Mouse (Mus musculus): ENCODE results near the gene Acaca. TPM values are rescaled to one million over a fixed set of nuclear protein-coding genes. Genes with fewer than 3 reads are reported as not detected.

Acaca gene
- polyA plus RNA-seq, 1 experiment from 2014 or later = 12.0 TPM

DNA sequence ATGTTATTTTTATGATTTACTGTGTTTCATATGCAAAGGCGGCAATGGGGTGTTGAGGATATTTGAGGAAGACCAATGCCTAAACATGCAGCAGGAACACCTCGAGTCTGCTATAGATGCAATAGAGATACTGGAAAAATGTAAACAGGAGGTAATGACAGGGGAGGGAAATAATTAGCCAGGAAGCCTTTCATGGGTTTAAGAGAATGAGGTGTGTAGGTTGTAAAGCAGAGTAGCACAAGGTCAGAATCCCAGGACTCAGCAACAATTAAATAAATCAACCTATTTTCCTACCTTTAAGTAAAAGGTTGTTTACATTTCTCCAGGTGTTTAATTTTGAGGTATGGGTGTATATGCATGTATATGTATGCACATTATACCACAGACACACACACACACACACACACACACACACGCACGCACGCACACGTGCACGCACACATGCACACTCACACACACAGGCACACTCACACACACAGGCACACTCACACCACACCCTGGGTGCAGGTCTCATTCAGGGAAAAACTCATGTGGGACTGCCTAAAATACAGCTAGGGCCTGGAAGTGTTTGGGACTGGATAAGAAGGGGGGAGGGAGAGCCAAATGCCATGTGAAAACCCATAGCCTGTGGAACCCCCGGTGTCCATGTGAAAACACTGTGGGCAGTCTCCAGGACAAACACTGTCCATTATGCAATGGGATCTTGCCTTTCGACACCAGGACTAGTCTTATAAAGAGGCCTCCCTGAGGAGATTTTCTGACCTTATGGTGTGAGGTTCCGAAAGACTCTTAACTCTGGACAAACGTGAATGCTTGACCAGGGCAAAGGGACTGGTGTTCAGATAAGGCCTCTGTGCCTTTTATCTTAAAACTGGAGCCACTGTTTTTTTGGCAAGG lies 43.3 kb downstream of the Acaca start:
- H3K27ac ChIP-seq (ENCODE audit: low read length) = no peak overlapping the region
- ATAC-seq (ENCODE audit: low FRiP score, low TSS enrichment) = no peak
- no peaks in the 10 kb centered on the region for H3K27me3 ChIP-seq (ENCODE audit: insufficient read depth, low read length)
- no peak overlapping the region for H3K4me2 ChIP-seq (replicated peaks; ENCODE audit: low read depth, low read length)
- H3K36me3 ChIP-seq (ENCODE audit: insufficient read depth, low read length) = no peaks in the 10 kb centered on the region
- no peak overlapping the region for H3K9ac ChIP-seq (replicated peaks; ENCODE audit: low read length)
- H3K9me3 ChIP-seq (ENCODE audit: low read length) = no peaks in the 10 kb centered on the region
- H3K4me3 ChIP-seq (ENCODE audit: low read length) = no peak overlapping the region
- 76% methylated on average over 11 of the region's 11 CpGs for WGBS
- H3K4me1 ChIP-seq (ENCODE audit: insufficient read depth, low read length) = no peaks in the 10 kb centered on the region

DNA sequence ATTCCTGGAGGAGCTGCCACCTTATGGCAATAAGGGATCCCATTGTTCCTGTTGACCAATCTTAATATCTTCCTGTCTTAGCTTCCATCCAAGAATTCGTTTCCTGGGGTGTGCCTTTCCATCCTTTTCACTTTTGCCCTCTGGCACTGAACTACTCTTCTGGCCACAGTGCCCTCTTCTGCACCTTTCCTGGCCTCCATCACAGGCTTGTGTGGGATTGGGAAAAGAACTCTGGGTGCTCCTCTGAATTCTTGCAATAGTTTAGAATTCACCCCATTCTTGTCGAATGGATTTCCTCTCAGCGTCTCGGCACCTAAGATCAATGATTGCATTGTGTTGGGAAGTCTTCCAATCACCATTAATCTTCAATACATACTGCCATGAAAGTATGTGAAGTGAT lies 49.1 kb downstream of the Acaca start:
- no peak for ATAC-seq (ENCODE audit: low FRiP score, low TSS enrichment)
- H3K27me3 ChIP-seq (ENCODE audit: insufficient read depth, low read length) = no peaks in the 10 kb centered on the region
- no peak overlapping the region for H3K9ac ChIP-seq (replicated peaks; ENCODE audit: low read length)
- H3K9me3 ChIP-seq (ENCODE audit: low read length) = no peaks in the 10 kb centered on the region
- no peak overlapping the region; the same call in 1 of the 2 replicates for H3K27ac ChIP-seq (ENCODE audit: low read length)
- no peaks in the 10 kb centered on the region for H3K36me3 ChIP-seq (ENCODE audit: insufficient read depth, low read length)
- 34% methylated on average over 4 of the region's 4 CpGs for WGBS
- H3K4me2 ChIP-seq (replicated peaks; ENCODE audit: low read depth, low read length) = peak overlapping the region; percentile 87
- peak overlapping the region; percentile 87 for H3K4me3 ChIP-seq (ENCODE audit: low read length)
- peaks cover 16% of the 10 kb centered on the region for H3K4me1 ChIP-seq (ENCODE audit: insufficient read depth, low read length)

DNA sequence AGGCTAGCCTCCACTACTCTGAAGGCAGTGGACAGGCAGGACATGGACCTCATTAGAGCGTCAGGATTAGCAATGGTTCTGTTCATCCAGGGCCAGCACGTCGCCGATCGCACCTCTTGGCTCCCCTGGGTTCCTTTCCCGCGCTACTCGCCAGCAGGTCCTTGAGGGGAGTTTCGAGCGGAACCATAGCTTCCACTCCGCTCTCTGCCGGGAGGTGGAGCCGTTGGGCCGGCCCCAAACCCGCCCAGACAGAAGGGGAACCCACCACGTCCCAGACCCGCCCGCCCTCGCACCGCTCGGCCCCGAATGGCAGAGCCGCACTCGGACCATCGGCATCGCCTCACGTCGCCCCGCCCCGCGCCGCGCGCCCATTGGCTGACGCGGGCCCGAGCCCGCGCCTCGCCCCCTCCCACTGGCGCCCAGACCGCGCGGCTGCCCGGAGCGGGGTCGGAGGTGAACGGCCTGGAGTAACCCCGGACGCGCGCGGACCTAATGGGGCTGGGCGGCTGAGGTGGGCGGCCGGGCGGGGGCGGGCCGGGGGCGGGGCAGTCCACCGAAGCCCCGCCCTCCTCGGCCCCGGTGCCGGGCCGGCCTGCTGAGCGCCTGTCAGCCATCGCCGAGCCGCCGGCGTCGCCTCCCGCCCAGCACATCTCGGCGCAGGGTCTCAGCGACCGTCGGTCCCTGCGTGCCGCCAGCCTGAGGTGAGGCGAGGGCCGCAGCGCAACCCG lies 49.9 kb downstream of the Acaca start:
- H3K27me3 ChIP-seq (ENCODE audit: insufficient read depth, low read length) = no peaks in the 10 kb centered on the region
- no peaks in the 10 kb centered on the region for H3K36me3 ChIP-seq (ENCODE audit: insufficient read depth, low read length)
- peak overlapping the region; percentile 87 for H3K4me2 ChIP-seq (replicated peaks; ENCODE audit: low read depth, low read length)
- no peaks in the 10 kb centered on the region for H3K9me3 ChIP-seq (ENCODE audit: low read length)
- peak overlapping the region; percentile 87 for H3K4me3 ChIP-seq (ENCODE audit: low read length)
- H3K9ac ChIP-seq (replicated peaks; ENCODE audit: low read length) = peak overlapping the region; percentile 83
- WGBS = under 1% methylated on average over 51 of the region's 85 CpGs
- H3K4me1 ChIP-seq (ENCODE audit: insufficient read depth, low read length) = peaks cover 16% of the 10 kb centered on the region
- peak; percentile 99 for ATAC-seq (ENCODE audit: low FRiP score, low TSS enrichment)
- peak overlapping the region; percentile 94 for H3K27ac ChIP-seq (ENCODE audit: low read length)

DNA sequence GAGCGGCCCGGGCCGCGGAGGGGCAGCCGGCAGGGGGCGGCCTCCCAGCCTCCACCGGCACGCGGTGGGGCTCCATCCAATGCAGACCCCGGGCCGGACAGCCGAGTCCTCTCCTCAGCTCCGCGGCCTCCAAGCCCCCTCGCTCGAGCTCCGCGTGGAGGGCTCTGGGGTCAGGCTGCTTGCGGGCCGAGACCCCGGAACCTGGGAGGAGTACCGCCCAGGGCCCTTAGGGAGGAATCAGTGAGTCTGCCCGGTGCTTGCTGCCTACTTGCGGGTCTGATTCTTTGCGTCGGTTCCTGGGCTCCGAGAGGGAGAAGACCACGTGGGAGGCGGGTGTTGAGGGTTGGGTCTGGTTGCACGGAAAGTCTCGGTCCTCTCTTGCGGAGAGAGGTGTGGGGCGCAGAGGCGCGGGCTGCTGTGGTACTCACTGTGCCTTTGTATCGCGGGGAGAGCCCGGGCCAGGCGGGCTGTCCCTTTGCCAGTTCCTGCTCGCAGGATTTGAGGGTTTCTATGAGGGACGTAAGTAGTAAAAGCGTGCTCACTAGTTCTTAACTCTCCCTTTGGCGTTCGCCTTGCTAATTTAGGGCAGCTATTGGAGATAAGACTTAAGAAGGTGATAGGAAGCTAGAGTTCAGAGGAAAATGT lies 50.6 kb downstream of the Acaca start:
- Histone ChIP-seq H3K9me3 (ENCODE audit: low read length) (no peaks in the 10 kb centered on the region), H3K36me3 (ENCODE audit: insufficient read depth, low read length) (no peaks in the 10 kb centered on the region), H3K27me3 (ENCODE audit: insufficient read depth, low read length) (no peaks in the 10 kb centered on the region), H3K4me2 (replicated peaks; ENCODE audit: low read depth, low read length) (peak overlapping the region; percentile 87), H3K9ac (replicated peaks; ENCODE audit: low read length) (peak overlapping the region; percentile 83), H3K4me1 (ENCODE audit: insufficient read depth, low read length) (peaks cover 16% of the 10 kb centered on the region), H3K4me3 (ENCODE audit: low read length) (peak overlapping the region; percentile 87), H3K27ac (ENCODE audit: low read length) (peak overlapping the region; percentile 94)
- peak; percentile 40 for ATAC-seq (ENCODE audit: low FRiP score, low TSS enrichment)
- under 1% methylated on average over 44 of the region's 44 CpGs for WGBS

DNA sequence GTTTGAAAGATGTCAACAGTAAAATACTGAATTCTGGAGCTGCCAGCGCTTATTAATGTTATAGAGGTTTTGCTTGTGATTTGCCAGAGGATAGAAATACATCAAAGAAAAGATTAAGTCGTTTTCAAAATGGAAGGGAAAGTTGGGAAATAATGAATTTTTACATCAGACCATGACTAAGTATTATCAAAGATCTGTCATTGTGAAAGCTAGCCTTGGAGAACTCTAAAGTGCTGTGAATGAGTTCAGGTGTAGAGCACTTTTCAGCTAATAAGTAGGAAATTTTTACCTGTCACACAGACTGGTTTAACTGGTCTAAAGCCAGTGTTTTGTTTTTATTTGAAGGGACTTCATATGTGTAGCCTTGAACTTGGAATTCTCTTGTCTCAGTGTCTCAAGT lies 51.8 kb downstream of the Acaca start:
- H3K27me3 ChIP-seq (ENCODE audit: insufficient read depth, low read length) = no peaks in the 10 kb centered on the region
- peaks cover 16% of the 10 kb centered on the region for H3K4me1 ChIP-seq (ENCODE audit: insufficient read depth, low read length)
- no peak overlapping the region for H3K27ac ChIP-seq (ENCODE audit: low read length)
- no peaks in the 10 kb centered on the region for H3K36me3 ChIP-seq (ENCODE audit: insufficient read depth, low read length)
- no peaks in the 10 kb centered on the region for H3K9me3 ChIP-seq (ENCODE audit: low read length)
- peak overlapping the region; percentile 87 for H3K4me2 ChIP-seq (replicated peaks; ENCODE audit: low read depth, low read length)
- no peak overlapping the region for H3K9ac ChIP-seq (replicated peaks; ENCODE audit: low read length)
- peak overlapping the region; percentile 87 for H3K4me3 ChIP-seq (ENCODE audit: low read length)
- no peak for ATAC-seq (ENCODE audit: low FRiP score, low TSS enrichment)
- WGBS = 67% methylated on average over 2 of the region's 2 CpGs

DNA sequence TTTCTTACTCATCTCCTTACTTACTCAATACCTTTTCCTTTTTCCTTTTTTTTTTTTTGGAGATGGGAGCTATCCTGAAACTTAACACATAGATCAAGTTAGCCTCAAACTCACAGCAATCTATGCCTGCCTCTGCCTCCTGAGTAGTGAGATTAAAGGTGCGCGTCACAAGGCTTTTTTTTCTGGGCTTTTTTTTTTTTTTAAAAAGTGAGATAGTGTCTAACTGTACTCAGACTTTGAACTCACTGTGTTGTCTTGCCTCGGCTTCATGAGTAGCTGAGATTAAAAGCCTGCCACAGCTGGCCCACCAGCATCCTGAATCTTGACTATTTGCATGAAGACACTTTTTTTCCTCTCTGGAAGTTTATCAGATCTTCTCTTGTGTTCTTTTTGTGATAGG lies 59.1 kb downstream of the Acaca start:
- H3K4me2 ChIP-seq (replicated peaks; ENCODE audit: low read depth, low read length) = no peak overlapping the region
- WGBS = 88% methylated on average over 3 of the region's 3 CpGs
- H3K4me3 ChIP-seq (ENCODE audit: low read length) = no peak overlapping the region
- H3K27ac ChIP-seq (ENCODE audit: low read length) = no peak overlapping the region
- ATAC-seq (ENCODE audit: low FRiP score, low TSS enrichment) = no peak
- 0 out of 2 replicates have a peak, but pooled peaks cover 1% of the 10 kb centered on the region for H3K4me1 ChIP-seq (ENCODE audit: insufficient read depth, low read length)
- no peaks in the 10 kb centered on the region for H3K9me3 ChIP-seq (ENCODE audit: low read length)
- H3K27me3 ChIP-seq (ENCODE audit: insufficient read depth, low read length) = no peaks in the 10 kb centered on the region
- H3K9ac ChIP-seq (replicated peaks; ENCODE audit: low read length) = no peak overlapping the region
- H3K36me3 ChIP-seq (ENCODE audit: insufficient read depth, low read length) = no peaks in the 10 kb centered on the region

DNA sequence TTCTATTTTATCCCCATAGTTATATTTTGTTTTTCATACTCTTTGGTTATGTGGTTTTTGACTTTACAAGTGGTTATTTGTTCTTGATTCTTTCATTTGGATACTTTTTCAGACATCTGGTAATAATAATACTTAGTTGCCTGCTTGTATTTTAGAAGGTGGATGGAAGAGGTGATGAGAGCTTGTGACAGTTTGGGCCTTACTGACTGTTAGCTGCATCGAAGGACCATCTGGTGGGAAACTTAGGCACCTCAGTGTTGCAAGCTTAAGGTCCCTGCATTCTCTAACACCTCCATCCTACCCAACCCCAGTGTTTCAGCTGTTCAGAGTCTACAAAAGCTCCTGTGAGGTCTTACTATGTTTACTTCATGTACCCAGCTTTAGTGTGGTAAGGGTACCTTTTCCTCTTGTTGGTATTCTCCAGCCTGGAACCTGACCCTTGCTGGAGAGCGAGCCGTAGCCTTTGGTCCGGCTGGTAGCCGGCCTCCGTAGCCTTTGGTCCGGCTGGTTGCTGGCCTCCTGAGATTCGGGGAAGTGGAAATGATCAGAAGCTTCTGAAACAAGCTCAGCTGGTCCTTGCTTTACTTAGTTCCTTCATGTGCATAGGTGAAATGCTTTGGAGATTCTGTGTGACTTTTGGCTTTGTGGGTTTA lies 61.2 kb downstream of the Acaca start:
- ATAC-seq (ENCODE audit: low FRiP score, low TSS enrichment) = no peak
- H3K9me3 ChIP-seq (ENCODE audit: low read length) = no peaks in the 10 kb centered on the region
- H3K4me2 ChIP-seq (replicated peaks; ENCODE audit: low read depth, low read length) = no peak overlapping the region
- 0 out of 2 replicates have a peak, but pooled peaks cover 3% of the 10 kb centered on the region for H3K4me1 ChIP-seq (ENCODE audit: insufficient read depth, low read length)
- H3K27ac ChIP-seq (ENCODE audit: low read length) = no peak overlapping the region
- H3K4me3 ChIP-seq (ENCODE audit: low read length) = no peak overlapping the region
- 86% methylated on average over 8 of the region's 8 CpGs for WGBS
- H3K27me3 ChIP-seq (ENCODE audit: insufficient read depth, low read length) = no peaks in the 10 kb centered on the region
- H3K9ac ChIP-seq (replicated peaks; ENCODE audit: low read length) = no peak overlapping the region
- no peaks in the 10 kb centered on the region for H3K36me3 ChIP-seq (ENCODE audit: insufficient read depth, low read length)

DNA sequence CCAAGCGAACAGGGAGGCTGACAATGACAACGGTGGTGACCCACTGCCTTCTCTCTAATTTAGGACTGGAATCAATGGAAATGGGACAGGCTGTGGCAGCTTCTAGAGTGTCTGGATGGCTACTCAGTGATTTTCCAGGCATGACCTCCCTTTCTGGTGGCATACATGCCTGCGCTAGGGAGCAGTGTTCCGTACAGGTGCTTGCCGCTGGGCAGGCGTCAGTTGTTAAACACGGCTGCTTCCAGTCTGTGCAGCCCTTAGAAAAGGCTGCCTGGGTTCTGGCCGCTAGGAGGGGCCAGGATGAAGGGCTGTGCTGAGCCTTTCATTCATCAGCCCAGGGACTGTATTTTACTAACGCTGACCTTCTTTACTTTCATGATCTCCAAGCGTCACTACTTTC lies 63.8 kb downstream of the Acaca start:
- 42% methylated on average over 10 of the region's 10 CpGs for WGBS
- peak; percentile 82 for ATAC-seq (ENCODE audit: low FRiP score, low TSS enrichment)
- Histone ChIP-seq H3K4me1 (ENCODE audit: insufficient read depth, low read length) (0 out of 2 replicates have a peak, but pooled peaks cover 3% of the 10 kb centered on the region), H3K36me3 (ENCODE audit: insufficient read depth, low read length) (0 out of 2 replicates have a peak, but pooled peaks cover 4% of the 10 kb centered on the region), H3K27me3 (ENCODE audit: insufficient read depth, low read length) (no peaks in the 10 kb centered on the region), H3K9me3 (ENCODE audit: low read length) (no peaks in the 10 kb centered on the region), H3K27ac (ENCODE audit: low read length) (no peak overlapping the region), H3K9ac (replicated peaks; ENCODE audit: low read length) (no peak overlapping the region), H3K4me2 (replicated peaks; ENCODE audit: low read depth, low read length) (peak overlapping the region; percentile 27; the same call in 1 of the 2 replicates), H3K4me3 (ENCODE audit: low read length) (no peak overlapping the region)

DNA sequence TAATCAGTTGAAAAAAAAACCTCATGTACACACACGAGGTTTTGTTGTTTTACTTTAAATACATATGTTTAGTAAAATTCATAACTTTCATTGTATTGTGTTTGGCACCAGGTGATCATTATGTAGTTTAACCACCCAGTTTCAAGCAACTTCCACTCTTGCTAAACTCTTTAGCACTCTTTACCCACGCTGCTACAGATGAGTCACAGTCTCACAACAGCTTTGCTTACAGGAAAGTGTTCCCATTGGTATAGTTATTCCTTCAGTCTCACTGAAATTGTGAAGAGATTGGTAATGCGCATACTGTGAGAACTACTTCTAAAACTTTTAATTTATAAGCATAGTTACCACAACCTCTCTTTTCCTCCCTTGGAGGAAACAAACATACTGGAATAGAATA lies 65.3 kb downstream of the Acaca start:
- Histone ChIP-seq H3K36me3 (ENCODE audit: insufficient read depth, low read length) (0 out of 2 replicates have a peak, but pooled peaks cover 4% of the 10 kb centered on the region), H3K27ac (ENCODE audit: low read length) (no peak overlapping the region), H3K4me1 (ENCODE audit: insufficient read depth, low read length) (0 out of 2 replicates have a peak, but pooled peaks cover 3% of the 10 kb centered on the region), H3K27me3 (ENCODE audit: insufficient read depth, low read length) (no peaks in the 10 kb centered on the region), H3K9me3 (ENCODE audit: low read length) (no peaks in the 10 kb centered on the region), H3K4me3 (ENCODE audit: low read length) (no peak overlapping the region), H3K4me2 (replicated peaks; ENCODE audit: low read depth, low read length) (no peak overlapping the region), H3K9ac (replicated peaks; ENCODE audit: low read length) (no peak overlapping the region)
- WGBS = 86% methylated on average over 3 of the region's 3 CpGs
- no peak for ATAC-seq (ENCODE audit: low FRiP score, low TSS enrichment)

Data from kidney, embryonic 16.5 days (tissue).